In genomic region chr2:126675169-126676121, GRCm38 (mm10) we compare ENCODE assay signal across 8 mouse cellular contexts. TPM values are rescaled to one million over a fixed set of nuclear protein-coding genes. Genes with fewer than 3 reads are reported as not detected.
DNase-seq lines count a peak whose midpoint lies in the region; ATAC-seq and TF ChIP-seq lines count a peak whose summit lies in the region.

No protein-coding gene starts in this region.

- intact Hi-C loops in left cerebral cortex, postnatal 36 days (cut with DNase I), result loop anchor here (1.0 kb wide), 1 partner anchor 32 kb away; the partner anchor contains the start of gene Usp8

- H3K9ac ChIP-seq in intestine, postnatal 0 days (ENCODE audit: low read depth, low read length), result peak overlapping the region; percentile 100

- TF ChIP-seq CTCF in intestine, postnatal 0 days (IDR thresholded peaks at IDR 0.05; ENCODE audit: low read depth), result 0 out of 2 replicates have a peak, but pooled peaks have one; percentile 2

- H3K4me1 ChIP-seq in intestine, postnatal 0 days (replicated peaks; ENCODE audit: control insufficient read depth, insufficient read depth, low read length), result peaks cover 8% of the 10 kb centered on the region
- peaks cover 31% of the 10 kb centered on the region for H3K4me1 ChIP-seq in midbrain, embryonic 10.5 days

- peak; percentile 88 for ATAC-seq in intestine, postnatal 0 days

- peak overlapping the region; percentile 93 for H3K4me3 ChIP-seq in intestine, postnatal 0 days (ENCODE audit: low read depth, low read length)
- H3K4me3 ChIP-seq in midbrain, embryonic 10.5 days, result peak overlapping the region; percentile 94

- no peaks in the 10 kb centered on the region for H3K36me3 ChIP-seq in intestine, postnatal 0 days (ENCODE audit: control insufficient read depth, insufficient read depth)
- peaks cover 37% of the 10 kb centered on the region for H3K36me3 ChIP-seq in midbrain, embryonic 10.5 days

- H3K27ac ChIP-seq in intestine, postnatal 0 days (ENCODE audit: low read depth, low read length), result peak overlapping the region; percentile 99
- H3K27ac ChIP-seq in midbrain, embryonic 10.5 days (replicated peaks), result peak overlapping the region; percentile 100

- H3K27me3 ChIP-seq in intestine, postnatal 0 days (replicated peaks; ENCODE audit: control insufficient read depth, insufficient read depth, low read length), result no peaks in the 10 kb centered on the region
- H3K27me3 ChIP-seq in midbrain, embryonic 10.5 days (ENCODE audit: low read depth, poor library complexity, severe bottlenecking), result no peaks in the 10 kb centered on the region

- peak; percentile 89 for DNase-seq in adrenal gland, postnatal 10 days
- DNase-seq in embryo, embryonic 9.5 days (ENCODE audit: extremely low spot score), result peak; percentile 93
- DNase-seq in gastrocnemius, postnatal 4 days (ENCODE audit: low spot score in 2 of 2), result peak; percentile 74 to 88
- DNase-seq in left cerebral cortex, postnatal 36 days (ENCODE audit: low spot score in 2 of 2), result peak; percentile 91 to 94
- DNase-seq in midbrain, embryonic 10.5 days (ENCODE audit: low spot score), result peak; percentile 91
- peak; percentile 73 to 82 for DNase-seq in right cerebral cortex, postnatal 36 days (ENCODE audit: low spot score in 2 of 2)
- DNase-seq in urinary bladder, postnatal 4 days (ENCODE audit: low spot score in 2 of 2), result peak; percentile 85 to 87

- under 1% methylated on average over 99 of the region's 99 CpGs for WGBS in intestine, postnatal 0 days
- WGBS in midbrain, embryonic 10.5 days, result under 1% methylated on average over 99 of the region's 99 CpGs

- no peaks in the 10 kb centered on the region for H3K9me3 ChIP-seq in intestine, postnatal 0 days (ENCODE audit: control insufficient read depth)
- peaks cover 7% of the 10 kb centered on the region for H3K9me3 ChIP-seq in midbrain, embryonic 10.5 days (replicated peaks)

- peak overlapping the region; percentile 76 for H3K4me2 ChIP-seq in intestine, postnatal 0 days (replicated peaks; ENCODE audit: low read depth)

RNA-seq across cellular contexts. Expression of gene Gabpb1, which starts 0.7 kb away (rescaled TPM):
- 10 to 100 TPM; 19.3 to 21.5 TPM for total RNA-seq in adrenal gland, postnatal 10 days (2021)
- total RNA-seq in gastrocnemius, postnatal 4 days (2021), result 10 to 100 TPM; 19.3 to 19.8 TPM
- 13.8 and 14.7 TPM in 2 replicates for polyA plus RNA-seq in intestine, postnatal 0 days (2015; fragmentation: Nextera tagmentation; extraction: Ambion mirVana)
- 10 to 100 TPM; 17.2 to 22.7 TPM for total RNA-seq in left cerebral cortex, postnatal 36 days (2021)
- polyA plus RNA-seq in midbrain, embryonic 10.5 days (2016; fragmentation: Nextera tagmentation; extraction: Ambion mirVana), result 77.2 and 78.6 TPM in 2 replicates

RNA-seq across cellular contexts. Expression of gene Usp8, which starts 31.7 kb away (rescaled TPM):
- 10 to 100 TPM; 55.5 to 59.3 TPM for total RNA-seq in adrenal gland, postnatal 10 days (2021)
- total RNA-seq in gastrocnemius, postnatal 4 days (2021), result 10 to 100 TPM; 27.6 to 30.6 TPM
- polyA plus RNA-seq in intestine, postnatal 0 days (2015; fragmentation: Nextera tagmentation; extraction: Ambion mirVana), result 17.7 and 18.0 TPM in 2 replicates
- 10 to 100 TPM; 44.6 to 48.4 TPM for total RNA-seq in left cerebral cortex, postnatal 36 days (2021)
- 38.1 and 42.3 TPM in 2 replicates for polyA plus RNA-seq in midbrain, embryonic 10.5 days (2016; fragmentation: Nextera tagmentation; extraction: Ambion mirVana)

RNA-seq across cellular contexts. Expression of gene Hdc, which starts 56.3 kb away (rescaled TPM):
- total RNA-seq in adrenal gland, postnatal 10 days (2021), result 10 to 100 TPM in 1 of 2 experiments, 1 to 10 TPM in 1; 9.9 to 10.4 TPM
- 1 to 10 TPM; 2.9 to 3.5 TPM for total RNA-seq in gastrocnemius, postnatal 4 days (2021)
- 0.92 and 1.2 TPM in 2 replicates for polyA plus RNA-seq in intestine, postnatal 0 days (2015; fragmentation: Nextera tagmentation; extraction: Ambion mirVana)
- total RNA-seq in left cerebral cortex, postnatal 36 days (2021), result under 1 TPM; 0.20 to 0.76 TPM
- polyA plus RNA-seq in midbrain, embryonic 10.5 days (2016; fragmentation: Nextera tagmentation; extraction: Ambion mirVana), result 0.31 and 0.55 TPM in 2 replicates

Comparison
In these comparisons a context has a peak if more than half of its experiments do, and no peak if none do; other contexts are left out.
1. Peak in every context shown above with its lines: DNase-seq, ATAC-seq, H3K4me3 ChIP-seq and H3K27ac ChIP-seq.